Mouse (Mus musculus) cortical plate, adult 2 months (tissue): ENCODE measurements around the gene Rabggta.
A peak's percentile ranks its signal among the peaks of the same experiment; 100 is the strongest.

Experiments
- CTCF ChIP-seq: fragments of 200-500 bp; IDR thresholded peaks from 2 replicates; pipeline ENCODE4 v1.5.1; 2011; ENCODE audit warnings: mild to moderate bottlenecking, control low read depth, low read length; ENCODE audit not compliant: insufficient read depth; ENCODE audit errors: extremely low read depth
- POLR2A ChIP-seq: fragments of 200-500 bp; IDR thresholded peaks from 2 replicates; pipeline ENCODE4 v1.6.1; 2011; ENCODE audit warnings: mild to moderate bottlenecking, low read length, control low read depth; ENCODE audit not compliant: insufficient read depth; ENCODE audit errors: extremely low read depth

DNA sequence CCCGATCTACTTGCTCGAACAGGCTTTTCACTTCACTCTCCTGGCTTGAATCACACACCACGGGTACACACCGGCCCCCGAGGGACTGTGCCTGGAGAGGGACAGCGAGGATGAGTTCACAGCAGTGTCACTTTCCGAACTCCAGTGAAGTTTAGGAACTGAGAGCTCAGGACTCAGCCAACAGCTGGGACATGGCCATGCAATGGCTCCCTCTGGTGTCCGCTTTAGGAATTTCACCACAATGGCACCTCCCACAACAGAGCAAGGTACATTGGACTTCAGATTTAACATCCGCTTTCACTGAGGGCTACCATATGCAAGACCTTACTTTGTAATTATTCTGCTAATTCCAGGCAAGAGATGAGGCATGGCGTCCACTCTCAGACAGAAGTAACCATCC lies 21.6 kb upstream of the Rabggta start:
- TF ChIP-seq CTCF (peak; percentile 97), POLR2A (no peak)
